Mouse (Mus musculus): ENCODE results near the gene Xab2. TPM values are rescaled to one million over a fixed set of nuclear protein-coding genes. Genes with fewer than 3 reads are reported as not detected.

Xab2 gene
- total RNA-seq, 1 experiment from 2014 or later, result 67.6 TPM

DNA sequence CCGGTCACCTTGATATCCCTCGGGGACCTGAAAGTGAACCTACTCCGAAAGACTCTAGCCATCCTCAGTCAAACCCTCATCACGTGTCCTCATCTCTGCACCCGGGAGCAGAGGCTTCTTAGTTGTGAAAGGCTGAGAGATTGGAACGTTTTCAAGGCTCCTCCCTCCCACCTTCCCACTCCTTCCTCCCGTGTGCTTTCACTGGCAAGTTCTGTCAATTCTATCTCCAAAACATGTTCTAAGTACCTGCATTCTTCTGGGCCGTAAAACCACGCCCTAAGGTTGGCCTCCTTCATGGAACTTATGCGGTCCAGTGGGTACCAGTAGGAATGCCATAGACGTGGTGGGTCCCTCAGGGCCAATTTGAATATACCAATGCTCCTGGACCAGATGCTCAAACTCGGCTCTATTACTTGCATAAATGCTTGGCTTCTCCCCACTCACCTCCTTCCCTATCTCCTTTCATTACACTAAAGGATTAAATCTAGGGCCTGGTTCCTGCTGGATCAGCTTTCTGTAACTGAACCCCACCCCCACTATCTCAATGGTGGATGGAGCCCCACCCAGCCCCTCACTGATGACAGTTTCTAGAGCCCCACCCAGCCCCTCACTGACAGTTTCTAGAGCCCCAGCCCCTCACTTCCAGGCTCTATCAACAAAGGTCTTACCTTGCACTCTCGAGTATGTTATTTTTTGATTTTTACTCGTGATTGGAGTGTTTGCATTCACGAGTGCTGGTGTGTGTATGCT lies 44.7 kb downstream of the Xab2 start:
- no peak for ATAC-seq (replicated peaks; ENCODE audit: insufficient number of reproducible peaks, low FRiP score, low TSS enrichment, poor library complexity, severe bottlenecking)

DNA sequence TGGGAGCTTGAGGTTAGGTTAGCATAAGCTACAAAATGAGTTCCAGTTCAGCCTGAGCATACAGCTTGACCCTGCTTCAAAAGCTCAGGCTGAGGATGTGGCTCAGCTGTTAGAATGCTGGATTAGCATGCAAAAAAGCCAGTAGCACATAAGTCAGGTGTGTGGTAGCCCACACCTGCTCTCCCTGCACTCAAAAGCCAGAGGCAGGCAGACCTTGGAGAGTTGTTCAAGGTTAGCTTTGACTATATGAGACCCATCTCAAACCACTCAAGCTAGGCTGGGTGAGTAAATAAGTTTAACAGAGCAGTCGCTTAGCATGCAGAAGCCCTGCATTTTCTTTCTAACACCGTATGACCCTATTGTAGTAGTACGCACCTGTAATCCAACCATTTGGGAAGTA lies 46.6 kb downstream of the Xab2 start:
- no peak for ATAC-seq (replicated peaks; ENCODE audit: insufficient number of reproducible peaks, low FRiP score, low TSS enrichment, poor library complexity, severe bottlenecking)

DNA sequence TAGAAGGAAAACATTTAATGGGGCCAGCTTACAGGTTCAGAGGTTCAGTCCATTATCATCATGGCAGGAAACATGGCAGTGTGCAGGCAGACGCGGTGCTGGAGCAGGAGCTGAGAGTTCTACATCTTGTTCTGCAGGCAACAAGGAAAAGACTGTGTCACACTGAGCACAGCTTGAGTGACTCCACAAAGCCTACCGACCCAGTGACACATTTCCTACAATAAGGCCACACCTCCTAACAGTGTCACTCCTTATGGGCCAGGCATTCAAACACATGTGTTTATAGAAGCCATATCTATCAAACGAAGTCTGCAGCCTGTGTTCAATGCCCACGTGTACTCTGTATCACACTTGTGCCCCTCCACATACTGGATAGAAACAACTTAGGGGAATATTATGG lies 51.3 kb downstream of the Xab2 start:
- no peak for ATAC-seq (replicated peaks; ENCODE audit: insufficient number of reproducible peaks, low FRiP score, low TSS enrichment, poor library complexity, severe bottlenecking)

DNA sequence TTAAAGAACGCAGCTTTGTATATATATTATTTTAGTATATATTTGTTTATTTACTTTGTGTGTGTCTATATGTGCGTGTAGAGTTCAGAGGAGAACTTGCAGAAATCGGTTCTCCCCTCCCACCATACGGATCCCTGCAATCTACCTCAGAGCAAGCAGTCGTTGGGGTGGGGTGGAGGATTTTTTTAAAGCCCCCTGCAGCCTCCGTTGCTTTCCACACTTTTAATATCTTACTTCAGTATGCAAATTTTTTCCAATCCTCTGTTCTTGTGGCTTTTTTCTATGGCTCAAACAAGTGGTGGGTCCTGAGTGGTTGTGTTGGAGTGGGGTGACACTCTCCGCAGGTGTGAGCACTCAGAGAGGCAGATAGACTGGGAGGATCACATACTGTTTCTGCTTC lies 52.7 kb downstream of the Xab2 start:
- no peak for ATAC-seq (replicated peaks; ENCODE audit: insufficient number of reproducible peaks, low FRiP score, low TSS enrichment, poor library complexity, severe bottlenecking)

DNA sequence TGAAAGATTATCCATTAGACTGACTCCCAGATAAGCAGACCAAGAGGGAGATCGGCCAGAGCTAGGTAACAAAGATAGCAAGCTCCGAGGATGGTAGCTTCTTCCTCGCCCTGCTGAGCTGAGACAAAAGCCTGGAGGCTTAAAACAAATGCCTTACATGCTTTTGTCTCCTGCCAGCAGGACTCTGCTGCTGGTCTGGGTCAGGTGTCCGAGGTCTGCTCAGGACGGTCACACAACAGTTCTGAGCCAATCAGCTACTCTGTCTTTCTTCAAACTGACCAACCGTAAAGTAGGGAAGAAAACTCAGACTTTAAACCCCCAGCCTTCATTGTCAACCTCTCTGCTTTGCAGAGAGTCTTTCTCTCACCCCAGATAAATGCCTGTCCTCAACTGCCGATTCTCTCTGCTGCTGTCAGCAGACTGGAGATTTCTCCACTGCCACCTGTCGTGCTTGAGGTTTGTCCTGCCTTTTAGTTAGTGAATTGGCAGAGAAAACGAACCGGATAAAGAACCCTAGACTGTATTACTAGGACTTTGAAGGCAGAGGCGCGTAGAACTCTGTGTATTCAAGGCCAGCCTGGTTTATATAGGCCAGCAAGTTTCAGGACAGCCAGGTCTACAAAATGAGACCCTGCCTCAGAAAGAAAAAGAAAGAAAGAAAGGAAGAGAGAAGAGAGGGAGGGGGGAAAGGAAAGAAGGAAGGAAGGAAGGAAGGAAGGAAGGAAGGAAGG lies 53.3 kb downstream of the Xab2 start, which contains the start of gene C330021F23Rik:
Gene C330021F23Rik, plus strand, starts transcription at position 350 of the 731 bp plus-strand sequence.
- ATAC-seq (replicated peaks; ENCODE audit: insufficient number of reproducible peaks, low FRiP score, low TSS enrichment, poor library complexity, severe bottlenecking), result no peak

Other genes with a start within 250 kb of the Xab2 start
- 44.8 to 134 TPM (median 53.5 TPM) in 3 replicates for gene Arhgef18, start 228.3 kb downstream of the Xab2 start, total RNA-seq (2017)
- 1.7 to 2.1 TPM in 2 of 3 replicates, not detected in the other for gene Pex11g, start 153.6 kb downstream of the Xab2 start, total RNA-seq (2017)
- 0.29 TPM in 1 of 3 replicates, not detected in the others for gene Tex45, start 150.5 kb downstream of the Xab2 start, total RNA-seq (2017)
- 1.6 to 2.7 TPM (median 2.0 TPM) in 3 replicates for gene Zfp358, start 128.2 kb downstream of the Xab2 start, total RNA-seq (2017)
- gene Mcoln1, start 120.9 kb downstream of the Xab2 start, total RNA-seq (2017), result 46.3 to 51.3 TPM (median 48.3 TPM) in 3 replicates
- gene Pnpla6, start 105.9 kb downstream of the Xab2 start, total RNA-seq (2017), result 30.8 to 45.4 TPM (median 31.3 TPM) in 3 replicates
- gene C330021F23Rik, start 53.3 kb downstream of the Xab2 start, total RNA-seq (2017), result 2.3 TPM in 1 of 3 replicates, not detected in the others
- gene Camsap3, start 34.0 kb downstream of the Xab2 start, total RNA-seq (2017), result not detected in 3 replicates
- gene Pet100, start 232 bp upstream of the Xab2 start, total RNA-seq (2017), result 127 to 142 TPM (median 131 TPM) in 3 replicates
- gene Pcp2, start 4.2 kb upstream of the Xab2 start, total RNA-seq (2017), result 0.67 to 0.96 TPM in 2 of 3 replicates, not detected in the other
- 132 to 212 TPM (median 174 TPM) in 3 replicates for gene Stxbp2, start 9.6 kb upstream of the Xab2 start, total RNA-seq (2017)
- not detected in 3 replicates for gene Retn, start 34.5 kb upstream of the Xab2 start, total RNA-seq (2017)
- 40.4 to 71.1 TPM (median 68.4 TPM) in 3 replicates for gene Mcemp1, start 44.4 kb upstream of the Xab2 start, total RNA-seq (2017)
- gene Fcor, start 51.0 kb upstream of the Xab2 start, total RNA-seq (2017), result 4.3 to 4.9 TPM in 2 of 3 replicates, not detected in the other
- 24.4 to 30.4 TPM (median 24.6 TPM) in 3 replicates for gene Trappc5, start 55.0 kb upstream of the Xab2 start, total RNA-seq (2017)
- gene Fcer2a, start 72.9 kb upstream of the Xab2 start, total RNA-seq (2017), result 11.4 to 16.0 TPM (median 11.7 TPM) in 3 replicates
- gene Clec4g, start 99.3 kb upstream of the Xab2 start, total RNA-seq (2017), result 1.2 to 1.5 TPM in 2 of 3 replicates, not detected in the other
- gene Cd209a, start 127.7 kb upstream of the Xab2 start, total RNA-seq (2017), result 12.6 to 30.8 TPM (median 30.4 TPM) in 3 replicates
- 0.58 to 1.2 TPM in 2 of 3 replicates, not detected in the other for gene Cd209e, start 233.0 kb upstream of the Xab2 start, total RNA-seq (2017)